Mouse (Mus musculus): Measurements from ENCODE around the gene Mroh2a.

DNA sequence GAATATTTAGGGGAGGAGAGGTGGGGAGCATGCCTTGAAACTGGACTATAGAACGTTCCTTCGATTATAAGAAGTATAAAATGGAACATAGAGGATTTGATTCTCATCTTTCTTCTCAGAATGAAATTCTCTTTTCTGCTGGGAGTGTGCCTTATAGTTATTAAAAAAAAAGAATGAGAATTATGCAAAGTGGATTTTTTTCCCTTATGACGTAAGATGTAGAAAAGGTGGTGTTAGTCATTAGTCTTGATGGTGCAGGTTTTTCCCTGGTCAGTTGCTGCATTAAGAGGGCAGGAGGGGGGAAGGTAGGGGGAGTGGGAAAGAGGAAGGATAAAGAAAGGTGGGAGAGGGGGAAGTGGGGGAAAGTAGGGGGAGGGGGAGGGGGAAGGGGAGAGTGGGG lies 55.5 kb downstream of the Mroh2a start:
- TF ChIP-seq CTCF (IDR thresholded peaks at IDR 0.05; ENCODE audit: control insufficient read depth, insufficient read depth, low read length) (no peak), POLR2A (IDR thresholded peaks at IDR 0.05; ENCODE audit: borderline replicate concordance, control insufficient read depth, low read depth, low read length) (no peak)
